Mouse (Mus musculus) testis, adult 2 months (tissue): ENCODE measurements around the gene Pecam1.

Experiments
- CTCF ChIP-seq: fragments of 200-500 bp; IDR thresholded peaks from 2 replicates; pipeline ENCODE4 v1.5.1; 2012; ENCODE audit warnings: low read depth, mild to moderate bottlenecking, inconsistent platforms, low read length, moderate library complexity; ENCODE audit not compliant: control insufficient read depth, insufficient read depth, insufficient replicate concordance
- POLR2A ChIP-seq: fragments of 200-500 bp; IDR thresholded peaks from 2 replicates; pipeline ENCODE4 v1.6.1; 2012; ENCODE audit warnings: low read depth, mild to moderate bottlenecking, inconsistent platforms, low read length, moderate library complexity; ENCODE audit not compliant: control insufficient read depth

- TF ChIP-seq CTCF (no peak), POLR2A (no peak)
Observed at GRCm38 (mm10) chr11:106739116-106739515, 11.3 kb downstream of the Pecam1 start.
